Mouse (Mus musculus): ENCODE results near the gene Susd1. TPM values are rescaled to one million over a fixed set of nuclear protein-coding genes. Genes with fewer than 3 reads are reported as not detected.
"Not testable (repeated sequence)": the region's sequence is repeated elsewhere in the genome, so short reads cannot be mapped to it uniquely, and the experiment has no call there.

The Susd1 gene
- polyA plus RNA-seq, 1 experiment: 25.4 TPM

DNA sequence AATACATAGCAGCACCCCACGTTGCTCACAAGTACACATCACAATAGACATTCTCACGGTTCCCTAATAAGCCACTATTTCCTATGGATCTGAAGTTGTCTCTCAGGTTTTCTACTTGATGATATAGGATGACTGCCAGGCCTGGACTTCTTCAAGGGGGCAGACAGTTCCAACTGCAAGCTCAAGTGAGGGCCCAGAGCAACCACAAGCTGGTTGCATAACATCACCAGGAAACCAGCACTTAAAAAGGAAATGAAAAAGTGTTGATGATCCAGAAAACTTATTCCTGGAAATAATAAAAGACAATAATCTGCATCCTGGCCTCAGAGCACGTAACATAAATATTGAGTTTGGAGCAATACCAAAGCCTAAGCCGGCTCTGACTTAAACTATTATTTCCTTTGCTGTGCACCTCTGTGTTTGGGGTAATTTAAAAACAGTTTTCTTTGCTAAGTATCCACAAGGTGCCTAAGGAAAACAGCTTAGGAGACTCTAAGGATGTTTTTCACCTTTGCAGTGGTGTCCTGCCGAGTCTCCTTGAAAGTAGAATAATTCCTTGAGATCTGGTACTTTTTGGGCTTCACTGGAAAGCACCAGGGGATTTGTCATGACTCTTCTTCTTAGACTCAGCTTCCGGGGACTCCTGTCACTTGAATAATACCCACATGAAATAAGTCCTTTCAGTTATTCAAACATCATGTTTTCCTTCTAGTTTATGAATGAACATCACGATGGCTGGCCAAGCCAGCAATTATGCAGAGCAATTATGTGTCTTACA lies 139.5 kb downstream of the Susd1 start:
- no peak for TF ChIP-seq POLR2A (IDR thresholded peaks at IDR 0.05; ENCODE audit: low read depth, low read length)
- no peak for TF ChIP-seq CTCF (IDR thresholded peaks at IDR 0.05; ENCODE audit: extremely low read depth, insufficient read depth, insufficient read length, insufficient replicate concordance)
- 59% methylated on average over 7 of the region's 7 CpGs for WGBS
- DNase-seq (ENCODE audit: low read depth in 1 of 2, low spot score in 2 of 2): no peak
- peaks cover 2% of the 10 kb centered on the region; the same call in 1 of the 2 replicates for H3K4me1 ChIP-seq (ENCODE audit: control insufficient read depth, insufficient read depth, insufficient read length)
- no peaks in the 10 kb centered on the region for H3K27me3 ChIP-seq (ENCODE audit: control insufficient read depth, insufficient read depth, low read length)
- H3K4me3 ChIP-seq (ENCODE audit: extremely low read depth, insufficient read depth, insufficient read length): no peak overlapping the region
- H3K27ac ChIP-seq (ENCODE audit: insufficient read depth, low read length): no peak overlapping the region
- no peaks in the 10 kb centered on the region for H3K36me3 ChIP-seq (ENCODE audit: control insufficient read depth, insufficient read depth, low read length)

DNA sequence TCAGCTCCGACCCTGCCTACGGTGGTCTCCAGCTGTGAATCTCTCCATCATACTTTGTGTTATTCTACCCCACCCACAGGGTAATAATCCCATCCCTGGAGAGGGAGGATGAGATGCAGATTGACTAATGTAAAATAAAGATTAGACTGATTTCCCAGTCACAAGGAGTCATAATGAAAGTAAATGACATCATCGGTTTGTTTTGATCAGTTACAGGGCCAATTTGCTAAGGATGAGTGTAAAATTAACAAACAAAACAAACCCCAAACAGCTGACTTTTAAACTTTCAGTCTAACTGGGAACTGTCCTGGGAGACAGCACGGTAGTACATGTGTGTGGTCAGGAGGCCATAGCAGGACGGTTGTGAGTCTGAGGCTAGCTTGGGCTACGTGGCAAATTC lies 143.3 kb downstream of the Susd1 start:
- Histone ChIP-seq H3K27ac (ENCODE audit: insufficient read depth, low read length) (no peak overlapping the region), H3K36me3 (ENCODE audit: control insufficient read depth, insufficient read depth, low read length) (no peaks in the 10 kb centered on the region), H3K4me1 (ENCODE audit: control insufficient read depth, insufficient read depth, insufficient read length) (peaks cover 6% of the 10 kb centered on the region; the same call in 1 of the 2 replicates), H3K27me3 (ENCODE audit: control insufficient read depth, insufficient read depth, low read length) (no peaks in the 10 kb centered on the region), H3K4me3 (ENCODE audit: extremely low read depth, insufficient read depth, insufficient read length) (no peak overlapping the region)
- no peak for DNase-seq (ENCODE audit: low read depth in 1 of 2, low spot score in 2 of 2)
- no peak for TF ChIP-seq CTCF (IDR thresholded peaks at IDR 0.05; ENCODE audit: extremely low read depth, insufficient read depth, insufficient read length, insufficient replicate concordance)
- TF ChIP-seq POLR2A (IDR thresholded peaks at IDR 0.05; ENCODE audit: low read depth, low read length): no peak
- WGBS: 92% methylated on average over 6 of the region's 6 CpGs

DNA sequence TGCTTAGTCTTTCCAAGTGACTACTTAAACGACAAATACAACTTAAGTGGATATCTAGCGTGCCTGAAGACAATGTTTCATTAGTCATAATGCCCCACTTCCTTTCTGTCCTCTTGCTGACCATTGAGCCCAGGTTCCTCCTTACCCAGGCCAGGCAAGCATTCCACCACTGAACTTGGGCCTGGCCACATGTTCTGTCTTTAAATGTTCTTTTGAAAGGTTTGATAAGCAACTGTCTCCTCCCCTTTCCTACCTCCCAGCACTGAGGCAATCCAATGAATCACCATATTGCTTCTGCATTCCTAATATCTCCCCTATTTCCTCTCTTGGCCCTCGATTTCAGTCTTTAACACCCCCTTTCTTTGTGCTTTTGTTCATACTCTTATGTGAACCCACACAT lies 143.8 kb downstream of the Susd1 start:
- Histone ChIP-seq H3K4me3 (ENCODE audit: extremely low read depth, insufficient read depth, insufficient read length) (no peak overlapping the region), H3K27me3 (ENCODE audit: control insufficient read depth, insufficient read depth, low read length) (no peaks in the 10 kb centered on the region), H3K27ac (ENCODE audit: insufficient read depth, low read length) (no peak overlapping the region), H3K36me3 (ENCODE audit: control insufficient read depth, insufficient read depth, low read length) (no peaks in the 10 kb centered on the region), H3K4me1 (ENCODE audit: control insufficient read depth, insufficient read depth, insufficient read length) (peaks cover 8% of the 10 kb centered on the region; the same call in 1 of the 2 replicates)
- WGBS: 71% methylated on average over 3 of the region's 3 CpGs
- DNase-seq (ENCODE audit: low read depth in 1 of 2, low spot score in 2 of 2): no peak
- TF ChIP-seq POLR2A (IDR thresholded peaks at IDR 0.05; ENCODE audit: low read depth, low read length) (no peak), CTCF (IDR thresholded peaks at IDR 0.05; ENCODE audit: extremely low read depth, insufficient read depth, insufficient read length, insufficient replicate concordance) (no peak)

DNA sequence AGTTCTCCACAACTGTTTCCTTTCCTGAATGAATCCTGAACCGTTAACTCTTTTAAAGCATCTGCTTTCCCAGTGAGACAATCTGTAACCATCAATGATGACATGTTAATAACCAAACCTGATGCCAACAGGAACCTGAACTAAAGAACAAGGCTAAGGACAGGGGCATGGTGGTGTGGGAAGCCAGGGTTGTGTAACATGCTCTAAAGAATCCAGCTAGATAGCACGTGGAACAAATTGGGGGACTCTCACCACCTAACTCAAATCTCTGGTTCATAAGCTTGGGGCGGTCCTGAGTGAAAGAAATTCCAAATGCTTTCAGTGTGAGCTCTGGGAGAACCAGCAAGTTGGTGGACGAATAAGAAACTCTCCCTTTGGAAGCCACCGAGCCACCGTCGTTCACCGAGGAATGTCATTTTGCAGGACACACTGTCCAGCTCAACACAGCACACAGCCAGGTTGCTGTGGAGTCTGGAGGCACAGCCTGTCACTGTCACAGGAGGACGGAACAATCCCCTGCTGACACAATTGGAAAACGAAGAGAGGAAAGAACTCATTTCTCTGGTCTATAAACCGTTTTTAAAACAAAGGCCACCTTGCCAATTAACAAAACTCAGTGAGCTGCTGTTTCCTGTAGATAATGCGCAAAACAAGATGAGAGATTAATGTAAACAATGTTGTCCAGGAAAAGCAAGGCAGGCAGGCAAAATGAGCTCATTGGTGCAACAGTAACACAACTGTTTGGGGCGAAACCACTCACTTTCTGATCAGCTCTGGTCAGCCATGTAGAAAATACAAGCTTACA lies 146.3 kb downstream of the Susd1 start:
- Histone ChIP-seq H3K36me3 (ENCODE audit: control insufficient read depth, insufficient read depth, low read length) (no peaks in the 10 kb centered on the region), H3K27me3 (ENCODE audit: control insufficient read depth, insufficient read depth, low read length) (no peaks in the 10 kb centered on the region), H3K27ac (ENCODE audit: insufficient read depth, low read length) (no peak overlapping the region), H3K4me3 (ENCODE audit: extremely low read depth, insufficient read depth, insufficient read length) (no peak overlapping the region), H3K4me1 (ENCODE audit: control insufficient read depth, insufficient read depth, insufficient read length) (peaks cover 15% of the 10 kb centered on the region)
- TF ChIP-seq POLR2A (IDR thresholded peaks at IDR 0.05; ENCODE audit: low read depth, low read length) (no peak), CTCF (IDR thresholded peaks at IDR 0.05; ENCODE audit: extremely low read depth, insufficient read depth, insufficient read length, insufficient replicate concordance) (no peak)
- DNase-seq (ENCODE audit: low read depth in 1 of 2, low spot score in 2 of 2): no peak
- 71% methylated on average over 13 of the region's 13 CpGs for WGBS

DNA sequence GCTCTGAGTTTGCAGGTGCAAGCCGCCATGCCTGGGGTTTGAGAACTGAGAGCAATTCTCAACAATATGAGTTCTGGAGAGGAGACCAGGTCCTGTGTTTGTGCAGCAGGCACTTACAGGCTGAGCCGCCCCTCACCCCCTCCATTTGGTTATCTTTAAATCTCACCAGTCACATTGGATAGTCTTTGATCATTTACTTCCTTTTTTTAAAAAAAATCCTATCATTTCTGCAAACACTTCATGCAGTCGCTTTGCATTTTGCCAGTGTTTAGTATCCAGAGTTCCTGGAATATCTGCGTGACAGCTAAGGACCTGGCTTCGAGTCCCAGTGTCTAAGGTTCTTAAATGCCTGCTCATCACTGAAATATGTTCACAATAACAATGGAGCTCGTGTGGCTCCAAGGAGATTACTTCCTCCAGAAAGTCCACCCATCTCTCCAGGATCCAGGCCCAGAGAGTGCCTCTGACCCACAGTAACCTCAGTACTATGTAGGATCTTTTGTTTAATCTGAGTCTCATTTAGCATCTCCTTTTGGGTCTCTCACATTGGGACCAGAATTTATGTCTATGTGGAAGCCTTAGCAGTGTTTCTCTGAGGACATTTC lies 147.4 kb downstream of the Susd1 start:
- no peak overlapping the region for H3K27ac ChIP-seq (ENCODE audit: insufficient read depth, low read length)
- H3K27me3 ChIP-seq (ENCODE audit: control insufficient read depth, insufficient read depth, low read length): no peaks in the 10 kb centered on the region
- TF ChIP-seq POLR2A (IDR thresholded peaks at IDR 0.05; ENCODE audit: low read depth, low read length) (no peak), CTCF (IDR thresholded peaks at IDR 0.05; ENCODE audit: extremely low read depth, insufficient read depth, insufficient read length, insufficient replicate concordance) (no peak)
- DNase-seq (ENCODE audit: low read depth in 1 of 2, low spot score in 2 of 2): no peak
- H3K4me1 ChIP-seq (ENCODE audit: control insufficient read depth, insufficient read depth, insufficient read length): peaks cover 20% of the 10 kb centered on the region
- 71% methylated on average over 6 of the region's 6 CpGs for WGBS
- no peaks in the 10 kb centered on the region for H3K36me3 ChIP-seq (ENCODE audit: control insufficient read depth, insufficient read depth, low read length)
- peak overlapping the region; percentile 9; the same call in 1 of the 2 replicates for H3K4me3 ChIP-seq (ENCODE audit: extremely low read depth, insufficient read depth, insufficient read length)

DNA sequence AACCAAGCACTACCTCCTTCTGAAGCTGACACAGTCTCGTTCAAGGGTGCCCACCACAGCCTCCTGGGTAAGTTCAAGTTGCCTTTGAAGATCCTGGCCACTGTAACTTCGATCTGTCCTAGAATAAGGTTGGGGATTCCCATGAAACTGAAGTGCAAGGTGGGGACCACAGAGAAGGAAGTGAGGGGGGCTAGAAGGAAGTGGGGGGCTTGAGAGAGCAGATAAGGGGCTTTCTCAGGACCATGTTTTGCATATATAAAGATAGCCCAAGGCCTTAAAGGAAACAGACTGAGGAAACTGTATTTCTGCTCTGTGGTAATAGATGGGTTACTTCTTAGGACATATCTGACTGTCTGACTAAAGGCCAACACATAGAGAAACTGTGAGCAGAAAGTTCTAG lies 151.3 kb downstream of the Susd1 start:
- TF ChIP-seq CTCF (IDR thresholded peaks at IDR 0.05; ENCODE audit: extremely low read depth, insufficient read depth, insufficient read length, insufficient replicate concordance) (no peak), POLR2A (IDR thresholded peaks at IDR 0.05; ENCODE audit: low read depth, low read length) (no peak)
- Histone ChIP-seq H3K27me3 (ENCODE audit: control insufficient read depth, insufficient read depth, low read length) (no peaks in the 10 kb centered on the region), H3K27ac (ENCODE audit: insufficient read depth, low read length) (peak overlapping the region; percentile 88), H3K36me3 (ENCODE audit: control insufficient read depth, insufficient read depth, low read length) (no peaks in the 10 kb centered on the region), H3K4me3 (ENCODE audit: extremely low read depth, insufficient read depth, insufficient read length) (no peak overlapping the region), H3K4me1 (ENCODE audit: control insufficient read depth, insufficient read depth, insufficient read length) (peaks cover 26% of the 10 kb centered on the region)
- WGBS: 7% methylated on average over 2 of the region's 2 CpGs
- peak in 1 of 2 experiments; percentile 51 for DNase-seq (ENCODE audit: low read depth in 1 of 2, low spot score in 2 of 2)

DNA sequence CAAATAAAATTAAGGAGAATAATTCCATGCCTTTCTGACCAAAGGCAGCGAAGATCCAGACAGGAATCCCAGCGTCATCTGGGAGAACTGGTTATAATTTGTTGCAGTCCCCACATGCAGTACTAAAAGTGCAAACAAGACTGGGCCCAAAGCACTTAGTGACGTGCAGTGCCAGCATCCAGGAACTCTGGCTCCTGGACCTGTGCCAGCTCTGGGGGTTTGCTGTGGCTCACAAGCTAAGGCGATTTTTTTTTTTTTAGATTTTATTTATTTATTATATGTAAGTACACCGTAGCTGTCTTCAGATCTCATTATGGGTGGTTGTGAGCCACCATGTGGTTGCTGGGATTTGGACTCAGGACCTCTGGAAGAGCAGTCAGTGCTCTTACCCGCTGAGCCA lies 152.1 kb downstream of the Susd1 start:
- WGBS: 69% methylated on average over 6 of the region's 6 CpGs
- H3K4me3 ChIP-seq (ENCODE audit: extremely low read depth, insufficient read depth, insufficient read length); DNase-seq (ENCODE audit: low read depth in 1 of 2, low spot score in 2 of 2); H3K36me3 ChIP-seq (ENCODE audit: control insufficient read depth, insufficient read depth, low read length); H3K27me3 ChIP-seq (ENCODE audit: control insufficient read depth, insufficient read depth, low read length): not testable (repeated sequence)
- Histone ChIP-seq H3K4me1 (ENCODE audit: control insufficient read depth, insufficient read depth, insufficient read length) (peaks cover 27% of the 10 kb centered on the region), H3K27ac (ENCODE audit: insufficient read depth, low read length) (peak overlapping the region; percentile 88; the same call in 1 of the 2 replicates)

All from spleen, adult 2 months (tissue).